Mouse (Mus musculus) layer of hippocampus, adult 2 months (tissue): ENCODE measurements around the gene Acat1. TPM values are rescaled to one million over a fixed set of nuclear protein-coding genes. Genes with fewer than 3 reads are reported as not detected.

ENCODE experiments used
- DNase-seq, 2 experiments: peaks; one replicate each; pipeline ENCODE4 v3.0.0; 2022; ENCODE audit warnings: low spot score in 2 of 2
- H3K27ac ChIP-seq: fragments of 200-600 bp; 2 replicates; pipeline ENCODE4 v1.8.1; 2022
- H3K4me3 ChIP-seq: fragments of 200-600 bp; 2 replicates; pipeline ENCODE4 v1.8.1; 2022; ENCODE audit warnings: mild to moderate bottlenecking
- CTCF ChIP-seq: fragments of 200-600 bp; conservative IDR thresholded peaks from 2 replicates; pipeline ENCODE4 v1.8.1; 2022; ENCODE audit warnings: antibody characterized with exemption, mild to moderate bottlenecking, moderate library complexity
- long read RNA-seq, 2 experiments: library from polyadenylated mRNA; stranded (forward); transcript quantifications; one replicate each; pipeline ENCODE4 v2.0.0; 2021; ENCODE audit warnings: borderline mapping rate in 2 of 2
- total RNA-seq, 2 experiments: library from RNA; stranded (reverse); gene quantifications; 2 replicates each; pipeline ENCODE4 v1.2.3; 2021

Gene Acat1
- 10 to 100 TPM; 63.2 to 65.6 TPM for total RNA-seq
- long read RNA-seq, experiment 1, transcript Acat1-201 (12 exons, 3,405 nt) = major isoform, 56 of 67 reads
- long read RNA-seq, experiment 1, partial matches to known transcripts = 3 of 67 reads
- long read RNA-seq, experiment 1, other reads (novel, unspliced or antisense) = 8 of 67 reads
- long read RNA-seq, experiment 2, transcript Acat1-201 (12 exons, 3,405 nt) = major isoform, 94 of 111 reads
- long read RNA-seq, experiment 2, partial matches to known transcripts = 4 of 111 reads
- long read RNA-seq, experiment 2, other reads (novel, unspliced or antisense) = 11 of 111 reads

- Histone ChIP-seq H3K4me3 (peak within 1 kb of the TSS; percentile 75), H3K27ac (peak within 1 kb of the TSS; percentile 96)
- peak; percentile 90 to 97 for DNase-seq
- no peak for TF ChIP-seq CTCF
Observed at GRCm38 (mm10) chr9:53609968-53610781, at the start of gene Acat1. Acat1 (minus strand) TSS chr9:53610382.

- Histone ChIP-seq H3K4me3 (no peak overlapping the region), H3K27ac (no peak overlapping the region)
- DNase-seq = no peak
- TF ChIP-seq CTCF = no peak
Observed at GRCm38 (mm10) chr9:53634796-53635195, 24.6 kb upstream of the Acat1 start.

- H3K4me3 ChIP-seq = no peak overlapping the region
- no peak for DNase-seq
- no peak overlapping the region for H3K27ac ChIP-seq
- TF ChIP-seq CTCF = no peak
Observed at GRCm38 (mm10) chr9:53615246-53615645, 5.1 kb upstream of the Acat1 start.

GRCm38 (mm10) chr9:53614286-53614685 lies 4.1 kb upstream of the Acat1 start:
- TF ChIP-seq CTCF = no peak
- Histone ChIP-seq H3K27ac (no peak overlapping the region), H3K4me3 (no peak overlapping the region)
- no peak for DNase-seq

GRCm38 (mm10) chr9:53609306-53609967 lies 745 bp downstream of the Acat1 start:
- peak overlapping the region; percentile 96 for H3K27ac ChIP-seq
- TF ChIP-seq CTCF = no peak
- no peak for DNase-seq
- peak overlapping the region; percentile 75 for H3K4me3 ChIP-seq

GRCm38 (mm10) chr9:53607816-53608215 lies 2.4 kb downstream of the Acat1 start:
- DNase-seq = no peak
- H3K27ac ChIP-seq = no peak overlapping the region
- no peak overlapping the region for H3K4me3 ChIP-seq
- TF ChIP-seq CTCF = no peak

- TF ChIP-seq CTCF = no peak
- no peak for DNase-seq
- H3K27ac ChIP-seq = no peak overlapping the region
- H3K4me3 ChIP-seq = no peak overlapping the region
Observed at GRCm38 (mm10) chr9:53607192-53607591, 3.0 kb downstream of the Acat1 start.

- H3K4me3 ChIP-seq = no peak overlapping the region
- TF ChIP-seq CTCF = no peak
Observed at GRCm38 (mm10) chr9:53604954-53605353, 5.2 kb downstream of the Acat1 start.

GRCm38 (mm10) chr9:53603849-53604248 lies 6.3 kb downstream of the Acat1 start:
- Histone ChIP-seq H3K27ac (no peak overlapping the region), H3K4me3 (no peak overlapping the region)
- no peak for DNase-seq
- no peak for TF ChIP-seq CTCF

More at GRCm38 (mm10) chr9:53604954-53605353, 5.2 kb downstream of the Acat1 start:
- DNase-seq = no peak
- 0 out of 2 replicates have a peak overlapping the region, but pooled peaks have one; percentile 36 for H3K27ac ChIP-seq

- DNase-seq = no peak
- TF ChIP-seq CTCF = no peak
- no peak overlapping the region for H3K27ac ChIP-seq
- H3K4me3 ChIP-seq = no peak overlapping the region
Observed at GRCm38 (mm10) chr9:53603384-53603783, 6.8 kb downstream of the Acat1 start.

GRCm38 (mm10) chr9:53601541-53601940 lies 8.6 kb downstream of the Acat1 start:
- no peak for TF ChIP-seq CTCF
- Histone ChIP-seq H3K4me3 (no peak overlapping the region), H3K27ac (peak overlapping the region; percentile 51; the same call in 1 of the 2 replicates)
- no peak for DNase-seq

- no peak for TF ChIP-seq CTCF
- H3K27ac ChIP-seq = no peak overlapping the region
- DNase-seq = peak in 1 of 2 experiments; percentile 2
Observed at GRCm38 (mm10) chr9:53598631-53599030, 11.6 kb downstream of the Acat1 start.

More at GRCm38 (mm10) chr9:53598631-53599030, 11.6 kb downstream of the Acat1 start:
- no peak overlapping the region for H3K4me3 ChIP-seq
